Mouse (Mus musculus) splenic B cell, adult 2 months (primary cell): ENCODE results near the gene Cd83.

Experiments
- DNase-seq: peaks from one replicate; pipeline ENCODE4 v3.0.0-alpha.2; 2011; ENCODE audit warnings: low read depth, low spot score
- H3K27me3 ChIP-seq: 2 replicates; pipeline ENCODE4 v1.6.1; 2012; ENCODE audit warnings: mild to moderate bottlenecking, low read length, moderate library complexity, mixed read lengths; ENCODE audit not compliant: control insufficient read depth, poor library complexity, insufficient read depth, severe bottlenecking
- H3K36me3 ChIP-seq: 2 replicates; pipeline ENCODE4 v1.6.1; 2012; ENCODE audit warnings: mild to moderate bottlenecking, low read length, moderate library complexity, mixed read lengths; ENCODE audit not compliant: control insufficient read depth, poor library complexity, insufficient read depth, severe bottlenecking

The Cd83 gene

GRCm38 (mm10) chr13:43787262-43787661 lies 2.7 kb downstream of the Cd83 start:
- Histone ChIP-seq H3K27me3 (no peaks in the 10 kb centered on the region), H3K36me3 (peaks cover 4% of the 10 kb centered on the region)
- DNase-seq, result peak; percentile 71

DNA sequence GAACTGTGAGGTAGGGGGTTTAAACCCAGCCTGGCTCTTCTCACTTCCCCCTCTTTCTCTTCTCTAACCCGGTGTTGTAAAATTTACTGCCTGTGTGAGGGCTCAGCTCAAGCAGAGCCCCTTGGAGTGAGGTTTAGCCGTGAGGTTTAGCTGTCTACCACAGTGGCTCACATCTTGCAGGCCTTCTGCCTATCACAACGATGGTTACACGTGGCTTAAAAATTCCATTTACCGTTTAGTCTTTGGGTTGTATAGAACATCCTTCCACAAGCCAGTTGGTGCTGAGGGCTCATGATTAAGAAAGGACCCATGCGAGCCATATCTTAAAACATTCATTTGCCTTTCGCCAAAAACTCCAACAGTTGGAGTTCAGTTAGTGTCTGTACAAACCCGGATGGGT lies 3.5 kb downstream of the Cd83 start:
- Histone ChIP-seq H3K36me3 (peaks cover 4% of the 10 kb centered on the region), H3K27me3 (no peaks in the 10 kb centered on the region)
- DNase-seq, result peak; percentile 65

- DNase-seq, result peak; percentile 97
- Histone ChIP-seq H3K36me3 (peaks cover 6% of the 10 kb centered on the region), H3K27me3 (no peaks in the 10 kb centered on the region)
These were observed 4.5 kb downstream of the Cd83 start for GRCm38 (mm10) chr13:43788983-43789645.

DNA sequence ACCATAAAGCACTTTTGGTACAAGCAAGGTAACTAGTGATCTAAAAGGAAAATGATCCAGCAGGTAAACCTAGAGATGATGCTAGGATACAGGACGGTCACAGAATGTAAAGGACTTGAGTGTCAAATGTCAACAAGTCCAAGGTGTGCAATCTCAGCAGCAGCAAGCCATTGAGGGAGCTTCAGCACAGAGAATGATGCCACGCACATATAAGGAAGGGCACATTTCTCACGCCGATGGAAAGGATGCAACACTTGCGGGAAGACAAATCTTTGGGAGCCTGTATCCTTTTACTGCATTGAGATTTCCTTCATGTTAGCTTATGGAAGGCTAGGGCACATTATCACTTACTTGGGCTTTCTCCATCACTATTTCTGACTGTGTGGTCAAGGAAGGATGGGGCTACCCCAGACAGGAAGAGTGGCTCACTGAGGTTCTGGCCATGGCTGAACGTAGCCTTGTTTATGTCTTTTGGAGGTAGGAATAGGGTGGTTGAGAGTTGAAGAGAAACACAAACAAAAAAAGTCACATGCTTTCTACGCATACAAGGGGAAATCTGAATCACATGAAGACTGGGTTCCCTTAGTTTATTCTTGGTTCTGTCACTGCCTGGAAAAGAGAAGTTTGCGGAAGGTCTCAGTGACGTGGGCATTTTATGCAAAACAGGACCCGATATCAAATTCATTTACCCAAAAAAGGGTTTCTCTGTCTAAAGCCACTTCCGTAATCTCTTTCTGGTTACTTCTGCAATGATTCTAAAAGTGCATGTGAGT lies 5.8 kb downstream of the Cd83 start:
- peak; percentile 94 for DNase-seq
- Histone ChIP-seq H3K36me3 (peaks cover 6% of the 10 kb centered on the region), H3K27me3 (no peaks in the 10 kb centered on the region)

- no peak for DNase-seq
- H3K36me3 ChIP-seq, result peaks cover 38% of the 10 kb centered on the region
- H3K27me3 ChIP-seq, result no peaks in the 10 kb centered on the region
These were observed 10.8 kb downstream of the Cd83 start for GRCm38 (mm10) chr13:43795334-43795733.

DNA sequence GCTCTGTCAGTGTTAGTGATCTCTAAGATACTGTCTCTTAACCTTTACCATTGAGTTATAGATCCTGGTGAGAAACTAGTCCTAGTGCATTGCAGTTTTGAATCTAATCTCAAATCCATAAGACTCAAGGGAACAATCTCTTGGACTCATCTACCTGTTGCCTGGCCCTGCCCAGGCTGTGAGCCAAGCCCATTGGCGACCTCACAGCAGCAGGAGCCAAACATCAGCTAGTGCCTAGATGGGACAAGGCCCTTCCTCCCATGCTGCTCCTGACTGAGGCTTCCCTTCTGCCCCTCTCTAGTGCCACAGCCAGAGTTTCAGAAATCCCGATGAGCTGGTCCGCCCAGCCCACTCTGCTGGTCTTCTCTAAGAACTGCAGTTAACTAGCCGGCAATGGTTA lies 14.1 kb downstream of the Cd83 start:
- Histone ChIP-seq H3K27me3 (no peaks in the 10 kb centered on the region), H3K36me3 (peaks cover 49% of the 10 kb centered on the region)
- no peak for DNase-seq

GRCm38 (mm10) chr13:43800136-43800535 lies 15.6 kb downstream of the Cd83 start:
- Histone ChIP-seq H3K27me3 (no peaks in the 10 kb centered on the region), H3K36me3 (peaks cover 51% of the 10 kb centered on the region)
- DNase-seq, result no peak

GRCm38 (mm10) chr13:43801961-43802360 lies 17.4 kb downstream of the Cd83 start:
- Histone ChIP-seq H3K27me3 (no peaks in the 10 kb centered on the region), H3K36me3 (peaks cover 46% of the 10 kb centered on the region)
- DNase-seq, result no peak

DNA sequence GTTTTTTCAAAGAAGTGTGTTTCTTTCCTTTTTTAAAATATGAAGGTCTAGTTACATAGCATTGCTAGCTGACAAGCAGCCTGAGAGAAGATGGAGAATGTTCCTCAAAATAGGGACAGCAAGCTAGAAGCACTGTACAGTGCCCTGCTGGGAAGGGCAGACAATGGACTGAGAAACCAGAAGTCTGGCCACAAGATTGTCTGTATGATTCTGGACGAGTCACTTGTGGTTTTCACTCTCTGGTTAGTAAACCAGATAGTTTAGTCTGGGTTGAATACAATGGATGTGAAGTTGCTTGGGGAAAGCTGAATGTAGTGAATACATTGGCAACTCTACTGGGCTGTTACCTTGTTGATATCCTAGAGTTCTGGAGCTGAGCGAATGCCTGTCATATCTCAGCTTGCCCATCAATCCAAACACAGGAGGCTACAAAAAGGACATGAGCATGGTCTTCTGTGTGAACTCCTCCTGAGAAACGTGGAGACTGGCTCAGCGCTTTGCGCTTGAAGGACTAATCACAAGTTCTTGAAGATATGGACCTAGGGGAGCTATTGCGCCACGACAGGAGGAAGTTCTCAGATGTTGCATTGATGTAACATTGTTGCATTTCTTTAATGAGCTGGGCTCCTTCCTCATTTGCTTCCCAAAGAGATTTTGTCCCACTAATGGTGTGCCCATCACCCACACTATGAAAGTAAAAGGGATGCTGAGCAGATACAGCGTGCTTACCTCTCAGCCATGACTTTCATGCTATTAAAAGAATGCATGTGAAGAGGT lies 18.0 kb downstream of the Cd83 start:
- no peak for DNase-seq
- H3K36me3 ChIP-seq, result peaks cover 40% of the 10 kb centered on the region
- no peaks in the 10 kb centered on the region for H3K27me3 ChIP-seq

DNA sequence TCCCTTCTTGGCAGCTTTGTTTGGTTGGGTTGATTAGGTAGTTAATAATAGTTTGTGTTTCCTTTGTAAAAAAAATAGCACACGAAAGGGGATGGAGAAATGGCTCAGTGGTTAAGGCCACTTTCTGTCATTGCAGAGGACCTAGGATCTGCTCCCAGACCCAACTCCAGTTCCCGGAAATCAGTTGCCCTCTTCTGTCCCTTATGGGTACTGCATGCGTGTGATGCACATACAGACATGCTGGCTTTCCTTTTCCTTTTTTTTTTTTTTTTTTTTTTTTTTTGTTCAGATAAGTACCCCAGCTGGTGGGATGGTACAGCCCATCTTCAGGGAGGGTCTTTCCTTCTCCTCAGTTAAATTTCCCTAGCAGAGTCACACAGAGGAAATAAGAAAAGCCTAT lies 20.1 kb downstream of the Cd83 start:
- peak; percentile 51 for DNase-seq
- Histone ChIP-seq H3K36me3 (peaks cover 21% of the 10 kb centered on the region), H3K27me3 (no peaks in the 10 kb centered on the region)

DNA sequence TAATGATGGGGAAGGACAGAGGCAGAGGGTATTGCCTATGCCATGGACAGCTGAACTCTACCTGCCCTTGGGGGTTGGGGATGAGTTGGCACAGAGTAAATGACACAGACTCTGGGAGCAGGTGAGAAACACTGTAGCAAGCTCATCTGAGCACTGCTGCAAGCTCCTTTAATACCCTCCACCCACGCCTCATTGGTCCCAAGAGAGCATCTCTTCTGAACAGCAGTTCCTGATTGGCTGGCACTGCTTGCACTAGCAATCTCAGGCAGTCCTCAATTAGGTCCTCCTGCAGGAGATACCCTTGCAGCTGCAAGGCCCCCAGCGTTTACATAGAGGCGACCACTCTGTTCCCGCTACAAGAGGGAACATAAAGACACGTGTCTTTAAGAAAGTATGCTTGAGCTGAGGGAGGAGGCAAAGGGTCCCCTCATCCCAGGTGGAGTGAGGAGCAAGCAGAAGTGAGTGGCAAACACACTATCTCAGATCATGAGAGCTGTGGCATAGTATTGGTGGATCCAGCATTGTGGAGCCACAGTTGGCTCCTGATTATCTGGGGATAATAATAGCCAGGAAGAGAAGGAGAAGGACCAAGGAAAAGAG lies 20.7 kb downstream of the Cd83 start:
- peak; percentile 48 for DNase-seq
- Histone ChIP-seq H3K36me3 (peaks cover 15% of the 10 kb centered on the region), H3K27me3 (no peaks in the 10 kb centered on the region)

GRCm38 (mm10) chr13:43806371-43807271 lies 22.0 kb downstream of the Cd83 start:
- Histone ChIP-seq H3K27me3 (no peaks in the 10 kb centered on the region), H3K36me3 (peaks cover 15% of the 10 kb centered on the region)
- DNase-seq, result no peak

DNA sequence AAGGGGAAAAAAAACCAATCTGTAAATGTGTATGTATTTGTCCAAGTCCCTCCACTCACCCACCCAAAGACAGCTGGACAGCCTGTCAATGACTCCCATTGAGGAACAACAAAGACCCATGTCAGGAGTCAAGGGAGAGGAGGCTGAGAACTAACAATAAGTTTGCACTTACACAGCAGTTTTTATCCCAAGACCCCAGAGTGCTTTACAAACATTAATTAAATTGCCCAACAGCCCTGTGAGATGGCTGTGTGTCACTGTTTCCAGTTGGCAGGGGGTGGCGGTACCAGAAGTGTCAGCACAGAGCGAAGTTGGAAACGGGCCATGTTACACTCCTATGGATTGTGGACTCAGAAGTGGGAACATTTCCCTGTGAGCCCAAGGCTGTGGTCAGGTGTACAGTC lies 22.7 kb downstream of the Cd83 start:
- no peak for DNase-seq
- peaks cover 15% of the 10 kb centered on the region for H3K36me3 ChIP-seq
- no peaks in the 10 kb centered on the region for H3K27me3 ChIP-seq

GRCm38 (mm10) chr13:43810621-43811020 lies 26.0 kb downstream of the Cd83 start:
- no peak for DNase-seq
- H3K27me3 ChIP-seq, result no peaks in the 10 kb centered on the region
- H3K36me3 ChIP-seq, result no peaks in the 10 kb centered on the region; the same call in 1 of the 2 replicates
